Mouse (Mus musculus) midbrain, embryonic 16.5 days (tissue): ENCODE results near the gene Trim17. TPM values are rescaled to one million over a fixed set of nuclear protein-coding genes. Genes with fewer than 3 reads are reported as not detected.

ENCODE experiments used
- ATAC-seq: fragments of 200-750 bp; cut with Nextera tagmentation; 2 replicates; pipeline ENCODE4 v1.8.0; 2017; ENCODE audit warnings: moderate TSS enrichment
- H3K27ac ChIP-seq: fragments of 300-500 bp; sonication (generic); 2 replicates; pipeline ENCODE4 v1.5.1; 2014; ENCODE audit warnings: mild to moderate bottlenecking, low read length, mixed read lengths
- H3K27me3 ChIP-seq: fragments of 300-500 bp; sonication (generic); 2 replicates; pipeline ENCODE4 v1.6.1; 2014; ENCODE audit warnings: low read depth, low read length, mixed read lengths; ENCODE audit not compliant: control insufficient read depth, insufficient read depth
- H3K36me3 ChIP-seq: fragments of 300-500 bp; sonication (generic); 2 replicates; pipeline ENCODE4 v1.6.1; 2014; ENCODE audit warnings: mild to moderate bottlenecking, low read length, moderate library complexity, mixed read lengths; ENCODE audit not compliant: control insufficient read depth, insufficient read depth
- H3K4me1 ChIP-seq: fragments of 300-500 bp; sonication (generic); 2 replicates; pipeline ENCODE4 v1.6.1; 2014; ENCODE audit warnings: mild to moderate bottlenecking, low read length, mixed read lengths; ENCODE audit not compliant: control insufficient read depth, insufficient read depth
- H3K4me2 ChIP-seq: fragments of 300-500 bp; sonication (generic); 2 replicates; pipeline ENCODE4 v1.6.1; 2014; ENCODE audit warnings: mild to moderate bottlenecking, low read length, mixed read lengths
- H3K4me3 ChIP-seq: fragments of 300-500 bp; sonication (generic); 2 replicates; pipeline ENCODE4 v1.5.1; 2014; ENCODE audit warnings: low read depth, mild to moderate bottlenecking, low read length, moderate library complexity, mixed read lengths
- H3K9ac ChIP-seq: fragments of 300-500 bp; sonication (generic); 2 replicates; pipeline ENCODE4 v1.6.1; 2014; ENCODE audit warnings: low read depth, low read length, mixed read lengths
- H3K9me3 ChIP-seq: fragments of 300-500 bp; sonication (generic); replicated peaks from 2 replicates; pipeline ENCODE4 v1.6.1; 2014; ENCODE audit warnings: mild to moderate bottlenecking, low read length, mixed read lengths; ENCODE audit not compliant: control insufficient read depth, poor library complexity, severe bottlenecking
- WGBS: fragments of 180-500 bp; shearing (Covaris S2); extraction: QIAGEN DNeasy Blood & Tissue Kit; methylation state at CpG from one replicate; pipeline ENCODE4 v1.1.7; 2014; 5-methylcytosine and 5-hydroxymethylcytosine counted together
- polyA plus RNA-seq: library from polyadenylated mRNA; unstranded; fragments of >200 nt; fragmentation: Nextera tagmentation; extraction: Ambion mirVana; gene quantifications from 2 replicates; pipeline ENCODE4 v1.2.1, GENCODE M21; 2015

The Trim17 gene
- polyA plus RNA-seq, 1 experiment from 2014 or later: 2.1 TPM

GRCm38 (mm10) chr11:58991911-58992310 lies 37.4 kb downstream of the Trim17 start:
- Histone ChIP-seq H3K4me1 (no peaks in the 10 kb centered on the region), H3K9ac (no peak overlapping the region), H3K36me3 (peaks cover 27% of the 10 kb centered on the region), H3K4me2 (no peak overlapping the region), H3K27me3 (peaks cover 8% of the 10 kb centered on the region; the same call in 1 of the 2 replicates), H3K9me3 (no peaks in the 10 kb centered on the region), H3K27ac (no peak overlapping the region), H3K4me3 (no peak overlapping the region)
- WGBS: 82% methylated on average over 3 of the region's 3 CpGs
- no peak for ATAC-seq

- ATAC-seq: no peak
- Histone ChIP-seq H3K9me3 (no peaks in the 10 kb centered on the region), H3K9ac (no peak overlapping the region), H3K27ac (no peak overlapping the region), H3K27me3 (peaks cover 8% of the 10 kb centered on the region; the same call in 1 of the 2 replicates), H3K4me3 (no peak overlapping the region), H3K4me2 (no peak overlapping the region), H3K36me3 (peaks cover 23% of the 10 kb centered on the region), H3K4me1 (no peaks in the 10 kb centered on the region)
- WGBS: 78% methylated on average over 6 of the region's 6 CpGs
Observed at GRCm38 (mm10) chr11:58993091-58993670, 38.7 kb downstream of the Trim17 start.

GRCm38 (mm10) chr11:58994337-58994826 lies 39.9 kb downstream of the Trim17 start:
- no peaks in the 10 kb centered on the region for H3K4me1 ChIP-seq
- peaks cover 8% of the 10 kb centered on the region; the same call in 1 of the 2 replicates for H3K27me3 ChIP-seq
- peaks cover 13% of the 10 kb centered on the region for H3K36me3 ChIP-seq
- H3K4me2 ChIP-seq: peak overlapping the region; percentile 79
- H3K27ac ChIP-seq: no peak overlapping the region
- peak overlapping the region; percentile 47 for H3K4me3 ChIP-seq
- peak overlapping the region; percentile 67 for H3K9ac ChIP-seq
- 1% methylated on average over 32 of the region's 35 CpGs for WGBS
- H3K9me3 ChIP-seq: no peaks in the 10 kb centered on the region
- ATAC-seq: peak; percentile 69

- Histone ChIP-seq H3K4me3 (peak overlapping the region; percentile 47), H3K9me3 (no peaks in the 10 kb centered on the region), H3K4me2 (peak overlapping the region; percentile 79; the same call in 1 of the 2 replicates), H3K36me3 (peaks cover 7% of the 10 kb centered on the region), H3K4me1 (no peaks in the 10 kb centered on the region), H3K27me3 (peaks cover 8% of the 10 kb centered on the region; the same call in 1 of the 2 replicates), H3K9ac (no peak overlapping the region), H3K27ac (no peak overlapping the region)
- 80% methylated on average over 9 of the region's 9 CpGs for WGBS
- no peak for ATAC-seq
Observed at GRCm38 (mm10) chr11:58995061-58995806, 40.7 kb downstream of the Trim17 start.

GRCm38 (mm10) chr11:58995807-58996370 lies 41.4 kb downstream of the Trim17 start:
- 52% methylated on average over 10 of the region's 12 CpGs for whole genome bisulfite sequencing
- Histone ChIP-seq H3K9me3 (no peaks in the 10 kb centered on the region), H3K9ac (no peak overlapping the region), H3K4me3 (no peak overlapping the region), H3K27ac (no peak overlapping the region), H3K4me1 (no peaks in the 10 kb centered on the region), H3K27me3 (peaks cover 8% of the 10 kb centered on the region; the same call in 1 of the 2 replicates), H3K4me2 (no peak overlapping the region), H3K36me3 (peaks cover 1% of the 10 kb centered on the region; the same call in 1 of the 2 replicates)
- ATAC-seq: no peak

GRCm38 (mm10) chr11:58997541-58997940 lies 43.1 kb downstream of the Trim17 start:
- no peak for ATAC-seq
- Histone ChIP-seq H3K36me3 (no peaks in the 10 kb centered on the region), H3K4me1 (no peaks in the 10 kb centered on the region), H3K4me3 (no peak overlapping the region), H3K4me2 (no peak overlapping the region), H3K27me3 (peaks cover 8% of the 10 kb centered on the region; the same call in 1 of the 2 replicates), H3K9ac (no peak overlapping the region), H3K27ac (no peak overlapping the region), H3K9me3 (no peaks in the 10 kb centered on the region)
- WGBS: 89% methylated on average over 5 of the region's 5 CpGs

- no peaks in the 10 kb centered on the region for H3K36me3 ChIP-seq
- H3K9ac ChIP-seq: no peak overlapping the region
- 69% methylated on average over 11 of the region's 11 CpGs for WGBS
- peaks cover 8% of the 10 kb centered on the region; the same call in 1 of the 2 replicates for H3K27me3 ChIP-seq
- H3K9me3 ChIP-seq: no peaks in the 10 kb centered on the region
- no peak overlapping the region for H3K27ac ChIP-seq
- no peak overlapping the region for H3K4me2 ChIP-seq
- no peaks in the 10 kb centered on the region for H3K4me1 ChIP-seq
- ATAC-seq: no peak
- H3K4me3 ChIP-seq: no peak overlapping the region
Observed at GRCm38 (mm10) chr11:58999158-58999557, 44.7 kb downstream of the Trim17 start.

- no peak overlapping the region for H3K4me3 ChIP-seq
- 87% methylated on average over 6 of the region's 6 CpGs for WGBS
- no peak for ATAC-seq
Observed at GRCm38 (mm10) chr11:58999830-59000229, 45.3 kb downstream of the Trim17 start.

More at GRCm38 (mm10) chr11:58999830-59000229, 45.3 kb downstream of the Trim17 start:
- Histone ChIP-seq H3K27ac (no peak overlapping the region), H3K36me3 (no peaks in the 10 kb centered on the region), H3K9ac (no peak overlapping the region), H3K9me3 (no peaks in the 10 kb centered on the region), H3K4me2 (no peak overlapping the region), H3K4me1 (no peaks in the 10 kb centered on the region), H3K27me3 (peaks cover 8% of the 10 kb centered on the region; the same call in 1 of the 2 replicates)
